Mouse (Mus musculus) liver, embryonic 11.5 days (tissue): Measurements from ENCODE around the gene Gnb5. TPM values are rescaled to one million over a fixed set of nuclear protein-coding genes. Genes with fewer than 3 reads are reported as not detected.
"Not testable (repeated sequence)": the region's sequence is repeated elsewhere in the genome, so short reads cannot be mapped to it uniquely, and the experiment has no call there.

ENCODE experiments used
- ATAC-seq: fragments of 200-750 bp; cut with Nextera tagmentation; replicated peaks from 2 replicates; pipeline ENCODE4 v1.8.0; 2017; ENCODE audit warnings: moderate number of reproducible peaks, mild to moderate bottlenecking, moderate TSS enrichment, moderate library complexity; ENCODE audit not compliant: low FRiP score
- DNase-seq: peaks from one replicate; pipeline ENCODE4 v3.0.0-alpha.2; 2017; ENCODE audit warnings: low spot score
- H3K27ac ChIP-seq: fragments of 300-500 bp; sonication (generic); 2 replicates; pipeline ENCODE4 v1.5.1; 2014; ENCODE audit warnings: mild to moderate bottlenecking, low read depth, low read length, control low read depth
- H3K27me3 ChIP-seq: fragments of 300-500 bp; sonication (generic); replicated peaks from 2 replicates; pipeline ENCODE4 v1.6.1; 2014; ENCODE audit warnings: low read length, mixed read lengths; ENCODE audit not compliant: control insufficient read depth, insufficient read depth
- H3K36me3 ChIP-seq: fragments of 300-500 bp; sonication (generic); 2 replicates; pipeline ENCODE4 v1.6.1; 2014; ENCODE audit warnings: mild to moderate bottlenecking, low read length, moderate library complexity, mixed read lengths; ENCODE audit not compliant: control insufficient read depth, insufficient read depth
- H3K4me1 ChIP-seq: fragments of 300-500 bp; sonication (generic); replicated peaks from 2 replicates; pipeline ENCODE4 v1.6.1; 2014; ENCODE audit warnings: low read length, mixed read lengths; ENCODE audit not compliant: control insufficient read depth, insufficient read depth
- H3K4me2 ChIP-seq: fragments of 300-500 bp; sonication (generic); 2 replicates; pipeline ENCODE4 v1.6.1; 2014; ENCODE audit warnings: mild to moderate bottlenecking, control low read depth, moderate library complexity
- H3K4me3 ChIP-seq: fragments of 300-500 bp; sonication (generic); 2 replicates; pipeline ENCODE4 v1.5.1; 2014; ENCODE audit warnings: low read depth, low read length, control low read depth
- H3K9ac ChIP-seq: fragments of 300-500 bp; sonication (generic); 2 replicates; pipeline ENCODE4 v1.6.1; 2014; ENCODE audit warnings: low read depth, low read length, control low read depth
- H3K9me3 ChIP-seq: fragments of 300-500 bp; sonication (generic); 2 replicates; pipeline ENCODE4 v1.6.1; 2016; ENCODE audit warnings: low read length, inconsistent platforms, mixed read lengths; ENCODE audit not compliant: control insufficient read depth
- WGBS: fragments of 180-500 bp; shearing (Covaris S2); extraction: QIAGEN DNeasy Blood & Tissue Kit; methylation state at CpG from one replicate; pipeline ENCODE4 v1.1.7; 2014; 5-methylcytosine and 5-hydroxymethylcytosine counted together
- polyA plus RNA-seq: library from polyadenylated mRNA; unstranded; fragments of >200 nt; fragmentation: Nextera tagmentation; extraction: Ambion mirVana; gene quantifications from 2 replicates; pipeline ENCODE4 v1.2.1, GENCODE M21; 2014

The Gnb5 gene
- polyA plus RNA-seq, 1 experiment from 2014 or later = 9.2 TPM

DNA sequence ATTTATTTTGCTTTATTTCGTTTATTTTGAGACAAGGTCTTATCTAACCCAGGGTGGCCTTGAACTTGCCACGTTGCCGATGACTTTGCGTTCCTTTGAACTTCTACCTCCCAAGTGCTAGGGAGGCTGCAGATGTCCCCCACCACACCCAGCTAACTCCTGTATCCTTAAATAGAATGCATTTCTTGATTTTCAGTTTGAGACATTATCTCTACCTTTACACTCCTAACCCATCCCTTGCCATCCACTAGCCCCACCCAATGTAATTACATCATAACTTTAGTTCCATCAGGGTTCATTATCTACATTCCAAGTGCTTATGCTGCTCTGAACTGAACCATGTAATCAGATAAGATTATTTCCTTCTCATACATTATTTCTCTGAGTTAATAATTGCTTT lies 49.7 kb downstream of the Gnb5 start:
- peak; percentile 53 for ATAC-seq
- WGBS = 65% methylated on average over 4 of the region's 4 CpGs
- H3K27ac ChIP-seq = no peak overlapping the region

DNA sequence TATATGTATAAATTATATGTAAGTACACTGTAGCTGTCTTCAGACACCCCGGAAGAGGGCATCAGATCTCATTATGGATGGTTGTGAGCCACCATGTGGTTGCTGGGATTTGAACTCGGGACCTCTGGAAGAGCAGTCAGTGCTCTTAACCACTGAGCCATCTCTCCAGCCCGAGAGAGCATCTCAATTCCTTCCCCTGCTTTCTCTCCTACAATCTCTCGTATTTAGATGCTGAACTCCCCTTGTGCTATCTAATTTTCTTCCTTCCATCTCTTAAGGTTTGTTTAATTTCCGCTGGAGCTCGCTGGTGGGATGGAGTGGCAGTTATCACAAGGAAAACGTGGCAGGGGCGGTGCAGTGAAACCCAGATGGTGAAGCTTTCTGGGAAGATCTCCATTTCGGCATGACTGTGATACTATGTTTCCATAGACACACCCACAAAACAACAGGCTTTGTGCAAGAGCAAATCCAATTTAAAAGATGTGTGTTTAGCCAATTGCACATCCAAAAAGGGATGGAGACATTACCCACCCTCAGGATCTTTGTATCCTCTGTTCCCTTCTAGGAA lies 51.1 kb downstream of the Gnb5 start:
- ATAC-seq (no peak), DNase-seq (no peak)
- Histone ChIP-seq H3K36me3 (no peaks in the 10 kb centered on the region), H3K9ac (no peak overlapping the region), H3K4me2 (no peak overlapping the region), H3K4me1 (no peaks in the 10 kb centered on the region), H3K27me3 (no peaks in the 10 kb centered on the region), H3K9me3 (no peaks in the 10 kb centered on the region), H3K27ac (peak overlapping the region; percentile 5; the same call in 1 of the 2 replicates), H3K4me3 (no peak overlapping the region)
- 64% methylated on average over 9 of the region's 9 CpGs for whole genome bisulfite sequencing

More for the DNA sequence above, 49.7 kb downstream of the Gnb5 start:
- H3K9me3 ChIP-seq = no peaks in the 10 kb centered on the region
- no peak for DNase-seq
- H3K4me1 ChIP-seq = no peaks in the 10 kb centered on the region
- no peak overlapping the region for H3K9ac ChIP-seq
- no peak overlapping the region for H3K4me2 ChIP-seq
- no peaks in the 10 kb centered on the region for H3K36me3 ChIP-seq
- H3K4me3 ChIP-seq = no peak overlapping the region
- no peaks in the 10 kb centered on the region for H3K27me3 ChIP-seq

DNA sequence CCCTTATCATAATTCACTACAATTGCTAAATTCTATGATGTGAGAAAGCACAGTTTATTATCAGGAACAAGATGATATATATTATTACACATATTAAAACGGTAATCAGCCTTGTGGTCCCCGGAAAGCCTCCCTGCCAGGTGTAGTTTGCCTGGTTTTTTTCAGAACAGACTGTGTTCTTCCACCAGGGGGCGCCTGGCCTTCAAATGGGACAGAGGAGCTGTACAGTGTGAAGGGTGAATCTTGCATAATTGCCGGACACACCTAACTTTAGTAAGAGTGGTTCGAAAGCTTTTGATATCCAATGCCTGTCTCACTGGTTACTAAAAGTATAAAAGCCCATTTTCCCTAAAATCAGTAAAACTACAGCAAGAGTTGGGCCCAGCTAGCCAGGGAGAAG lies 55.6 kb downstream of the Gnb5 start:
- Histone ChIP-seq H3K36me3 (no peaks in the 10 kb centered on the region), H3K27ac (no peak overlapping the region)
- ATAC-seq = peak; percentile 69

DNA sequence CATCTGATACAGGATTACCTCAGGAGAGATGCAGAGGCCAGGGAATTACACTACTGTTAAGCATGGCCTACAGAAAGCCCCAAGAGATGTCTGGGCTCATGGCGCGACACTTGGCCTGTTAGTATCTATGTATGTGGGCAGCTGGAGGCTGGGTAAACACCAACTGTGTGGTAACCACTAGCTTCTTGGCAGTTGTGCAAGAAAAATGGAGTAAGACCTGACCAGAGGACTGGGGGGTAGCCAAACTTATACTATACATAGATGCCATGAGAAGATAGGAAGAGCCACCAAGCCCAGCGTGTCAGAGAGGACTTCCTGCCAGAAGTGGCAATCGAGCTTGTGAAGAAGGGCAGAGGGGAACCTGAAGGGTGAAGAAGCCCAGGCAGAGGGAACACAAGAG lies 56.1 kb downstream of the Gnb5 start:
- Histone ChIP-seq H3K9me3 (no peaks in the 10 kb centered on the region), H3K4me1 (no peaks in the 10 kb centered on the region), H3K4me3 (no peak overlapping the region), H3K36me3 (no peaks in the 10 kb centered on the region), H3K9ac (no peak overlapping the region), H3K27me3 (no peaks in the 10 kb centered on the region), H3K4me2 (no peak overlapping the region), H3K27ac (no peak overlapping the region)
- WGBS = 76% methylated on average over 4 of the region's 4 CpGs
- no peak for DNase-seq
- peak; percentile 24; the same call in 1 of the 2 replicates for ATAC-seq

More for the DNA sequence above, 55.6 kb downstream of the Gnb5 start:
- Histone ChIP-seq H3K4me1 (no peaks in the 10 kb centered on the region), H3K9ac (no peak overlapping the region), H3K27me3 (no peaks in the 10 kb centered on the region), H3K4me3 (no peak overlapping the region), H3K4me2 (no peak overlapping the region), H3K9me3 (no peaks in the 10 kb centered on the region)
- peak; percentile 67 for DNase-seq
- WGBS = 30% methylated on average over 5 of the region's 5 CpGs

DNA sequence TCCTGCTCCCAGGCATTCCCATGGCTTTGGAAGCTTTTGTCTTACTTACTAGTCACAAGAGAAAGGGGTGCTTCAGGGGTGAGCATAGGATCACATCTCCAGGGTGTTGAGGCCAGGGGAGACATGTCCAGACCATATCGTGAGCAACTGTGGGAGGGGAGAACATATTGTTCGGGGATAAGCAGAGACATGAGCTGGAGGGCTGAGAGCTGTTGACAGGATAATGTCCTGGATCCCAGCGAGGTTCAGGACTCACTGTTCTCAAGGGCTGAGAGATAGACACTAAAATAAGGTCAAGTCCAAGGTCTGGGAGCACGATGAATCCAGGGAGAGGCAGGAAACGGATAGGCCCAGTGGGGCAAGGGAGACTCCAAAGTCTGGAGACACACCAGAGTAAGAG lies 56.9 kb downstream of the Gnb5 start:
- WGBS = 73% methylated on average over 5 of the region's 5 CpGs
- no peaks in the 10 kb centered on the region for H3K27me3 ChIP-seq
- H3K9ac ChIP-seq = no peak overlapping the region
- DNase-seq = no peak
- no peaks in the 10 kb centered on the region for H3K9me3 ChIP-seq
- H3K27ac ChIP-seq = no peak overlapping the region
- H3K4me1 ChIP-seq = no peaks in the 10 kb centered on the region
- H3K4me3 ChIP-seq = no peak overlapping the region
- H3K4me2 ChIP-seq = no peak overlapping the region
- no peaks in the 10 kb centered on the region for H3K36me3 ChIP-seq
- ATAC-seq = no peak

DNA sequence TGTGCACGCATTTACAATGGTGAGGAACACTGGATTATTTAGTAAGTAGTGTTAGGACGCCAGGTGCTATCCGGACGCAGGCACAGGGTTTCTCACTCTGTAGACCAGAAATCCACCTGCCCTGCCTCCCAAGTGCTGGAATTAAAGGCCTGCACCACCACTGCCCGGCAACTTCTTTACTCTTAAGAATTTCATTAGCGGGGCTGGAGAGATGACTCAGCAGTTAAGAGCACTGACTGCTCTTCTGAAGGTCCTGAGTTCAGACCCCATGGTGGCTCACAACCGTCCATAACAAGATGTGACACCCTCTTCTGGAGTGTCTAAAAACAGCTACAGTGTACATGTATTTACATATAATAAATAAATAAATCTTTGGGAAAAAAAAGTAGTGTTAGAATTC lies 57.6 kb downstream of the Gnb5 start:
- H3K4me2 ChIP-seq, H3K4me1 ChIP-seq, H3K9me3 ChIP-seq, H3K4me3 ChIP-seq, H3K27ac ChIP-seq, H3K27me3 ChIP-seq, H3K36me3 ChIP-seq, ATAC-seq, DNase-seq, H3K9ac ChIP-seq: not testable (repeated sequence)
- 68% methylated on average over 7 of the region's 7 CpGs for whole genome bisulfite sequencing

DNA sequence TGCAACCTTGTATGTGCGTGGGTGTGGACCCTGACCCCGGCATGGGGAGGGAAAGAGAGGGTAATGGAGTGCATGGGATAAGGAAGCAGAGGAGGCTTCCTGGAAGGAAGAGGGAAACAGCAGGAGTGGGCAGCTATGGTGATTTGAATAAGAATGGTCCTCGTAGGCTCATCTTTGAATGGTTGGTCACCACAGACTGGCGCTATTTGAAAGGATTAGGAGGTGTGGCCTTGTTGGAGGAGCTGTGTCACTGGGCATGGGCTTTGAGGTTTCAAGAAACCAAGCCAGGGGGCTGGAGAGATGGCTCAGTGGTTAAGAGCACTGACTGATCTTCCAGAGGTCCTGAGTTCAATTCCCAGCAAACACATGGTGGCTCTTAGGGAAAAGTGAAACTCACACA lies 59.1 kb downstream of the Gnb5 start:
- Histone ChIP-seq H3K9ac (no peak overlapping the region), H3K4me1 (no peaks in the 10 kb centered on the region), H3K4me2 (no peak overlapping the region), H3K9me3 (no peaks in the 10 kb centered on the region), H3K4me3 (no peak overlapping the region), H3K36me3 (no peaks in the 10 kb centered on the region), H3K27ac (no peak overlapping the region), H3K27me3 (no peaks in the 10 kb centered on the region)
- 77% methylated on average over 4 of the region's 4 CpGs for WGBS
- no peak for DNase-seq
- ATAC-seq = no peak

DNA sequence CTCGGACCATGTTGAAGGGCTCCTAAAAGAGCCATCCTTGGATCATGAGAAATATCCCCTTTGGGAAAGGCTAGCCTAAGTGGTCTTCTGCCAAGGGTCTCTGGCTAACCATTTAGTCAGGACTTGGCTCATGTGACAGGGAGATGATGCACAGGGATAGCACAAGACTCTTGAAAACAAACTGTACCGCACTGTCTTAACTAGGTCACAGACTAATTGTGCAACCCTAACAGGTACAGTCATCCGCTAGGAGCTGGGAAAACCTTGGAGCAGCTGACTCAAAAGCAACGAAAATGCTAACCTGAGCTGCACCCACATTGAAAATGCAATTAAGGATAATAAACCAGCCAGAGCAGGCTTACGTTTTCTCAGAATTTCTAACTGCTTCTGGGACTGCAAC lies 60.1 kb downstream of the Gnb5 start:
- ATAC-seq = no peak

DNA sequence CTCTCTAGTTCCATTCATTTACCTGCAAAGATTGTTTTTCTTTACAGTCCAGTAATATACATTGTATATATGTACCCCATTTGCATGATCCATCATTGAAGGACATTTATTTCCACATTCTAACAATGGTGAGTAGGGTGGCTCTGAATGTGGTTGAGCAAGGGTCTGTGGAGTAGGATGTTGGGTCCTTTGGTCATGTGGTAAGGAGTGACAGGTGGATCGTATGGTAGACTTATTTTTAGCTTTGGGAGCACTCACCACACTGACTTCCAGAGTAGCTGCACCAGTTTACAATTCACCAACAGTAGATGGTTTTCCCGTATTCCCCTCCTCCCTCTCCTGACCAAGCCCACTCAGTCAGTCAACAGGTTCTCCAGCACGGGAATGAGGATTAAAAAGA lies 62.7 kb downstream of the Gnb5 start:
- H3K36me3 ChIP-seq = no peaks in the 10 kb centered on the region
- 62% methylated on average over 3 of the region's 3 CpGs for WGBS
- ATAC-seq (no peak), DNase-seq (no peak)
- H3K27ac ChIP-seq = no peak overlapping the region
- no peak overlapping the region for H3K4me2 ChIP-seq
- H3K4me1 ChIP-seq = no peaks in the 10 kb centered on the region
- H3K9ac ChIP-seq = no peak overlapping the region
- no peaks in the 10 kb centered on the region for H3K9me3 ChIP-seq
- no peaks in the 10 kb centered on the region for H3K27me3 ChIP-seq
- H3K4me3 ChIP-seq = no peak overlapping the region

More for the DNA sequence above, 60.1 kb downstream of the Gnb5 start:
- no peak overlapping the region for H3K27ac ChIP-seq
- no peaks in the 10 kb centered on the region for H3K36me3 ChIP-seq
- H3K4me3 ChIP-seq = no peak overlapping the region
- no peak for DNase-seq
- no peak overlapping the region for H3K4me2 ChIP-seq
- 70% methylated on average over 5 of the region's 5 CpGs for WGBS
- no peak overlapping the region for H3K9ac ChIP-seq
- no peaks in the 10 kb centered on the region for H3K4me1 ChIP-seq
- no peaks in the 10 kb centered on the region for H3K9me3 ChIP-seq
- no peaks in the 10 kb centered on the region for H3K27me3 ChIP-seq
